Mouse (Mus musculus): Measurements from ENCODE around the gene S100a9. TPM values are rescaled to one million over a fixed set of nuclear protein-coding genes. Genes with fewer than 3 reads are reported as not detected.

S100a9 gene
- total RNA-seq, 2 experiments from 2014 or later, result not detected

Other genes with a start within 250 kb of the S100a9 start
- 1 to 10 TPM; 2.5 to 4.2 TPM for gene Npr1, start 229.9 kb downstream of the S100a9 start, total RNA-seq (2021)
- gene Ilf2, start 219.6 kb downstream of the S100a9 start, total RNA-seq (2021), result 10 to 100 TPM; 73.5 to 82.2 TPM
- 10 to 100 TPM; 52.8 to 54.7 TPM for gene Snapin, start 204.7 kb downstream of the S100a9 start, total RNA-seq (2021)
- gene Chtop, start 186.2 kb downstream of the S100a9 start, total RNA-seq (2021), result 100 to 1,000 TPM; 160 to 168 TPM
- 100 to 1,000 TPM; 118 to 137 TPM for gene S100a1, start 181.3 kb downstream of the S100a9 start, total RNA-seq (2021)
- 10 to 100 TPM; 20.9 to 21.8 TPM for gene S100a13, start 181.3 kb downstream of the S100a9 start, total RNA-seq (2021)
- under 1 TPM; 0.34 to 0.44 TPM for gene S100a14, start 168.9 kb downstream of the S100a9 start, total RNA-seq (2021)
- gene S100a16, start 158.5 kb downstream of the S100a9 start, total RNA-seq (2021), result 10 to 100 TPM; 79.4 to 89.8 TPM
- 1 to 10 TPM in 1 of 2 experiments, under 1 TPM in 1; 0.88 to 1.4 TPM for gene S100a3, start 135.1 kb downstream of the S100a9 start, total RNA-seq (2021)
- not detected for gene S100a2, start 105.5 kb downstream of the S100a9 start, total RNA-seq (2021)
- gene Gm42674, start 93.8 kb downstream of the S100a9 start, total RNA-seq (2021), result not detected
- gene S100a4, start 92.0 kb downstream of the S100a9 start, total RNA-seq (2021), result 1 to 10 TPM; 3.7 to 4.0 TPM
- not detected for gene S100a5, start 87.2 kb downstream of the S100a9 start, total RNA-seq (2021)
- gene S100a6, start 82.8 kb downstream of the S100a9 start, total RNA-seq (2021), result 10 to 100 TPM; 28.7 to 30.9 TPM
- gene S100a7a, start 41.7 kb downstream of the S100a9 start, total RNA-seq (2021), result under 1 TPM; 0.57 to 0.59 TPM
- gene S100a8, start 26.7 kb downstream of the S100a9 start, total RNA-seq (2021), result 1 to 10 TPM in 1 of 2 experiments, not detected in 1; 1.5 TPM
- not detected for gene Pglyrp4, start 31.2 kb upstream of the S100a9 start, total RNA-seq (2021)
- not detected for gene Gm5849, start 82.2 kb upstream of the S100a9 start, total RNA-seq (2021)